Mouse (Mus musculus) hematopoietic stem cell, adult 5-6 weeks (primary cell): Measurements from ENCODE around the gene Zfp369. TPM values are rescaled to one million over a fixed set of nuclear protein-coding genes. Genes with fewer than 3 reads are reported as not detected.
"Not testable (repeated sequence)": the region's sequence is repeated elsewhere in the genome, so short reads cannot be mapped to it uniquely, and the experiment has no call there.

Source experiments
- ATAC-seq, 2 experiments: fragments of 125-278 bp in 1 of 2; replicated peaks in 1 of 2; 2 replicates each; pipeline ENCODE4 v1.8.0; 2016 to 2017; ENCODE audit warnings: inconsistent platforms in 2 of 2, mild to moderate bottlenecking in 2 of 2, moderate number of reproducible peaks in 2 of 2, low read depth in 1 of 2, moderate TSS enrichment in 1 of 2; ENCODE audit not compliant: low FRiP score in 2 of 2, poor library complexity in 2 of 2, severe bottlenecking in 2 of 2, insufficient read depth in 1 of 2, low TSS enrichment in 1 of 2
- total RNA-seq: library from RNA; stranded (forward); fragments of 172-1452, 232-1000 nt; gene quantifications from 2 replicates; pipeline ENCODE4 v1.2.3, GENCODE M21; 2017

Gene Zfp369
- 66.9 and 73.8 TPM in 2 replicates for total RNA-seq

DNA sequence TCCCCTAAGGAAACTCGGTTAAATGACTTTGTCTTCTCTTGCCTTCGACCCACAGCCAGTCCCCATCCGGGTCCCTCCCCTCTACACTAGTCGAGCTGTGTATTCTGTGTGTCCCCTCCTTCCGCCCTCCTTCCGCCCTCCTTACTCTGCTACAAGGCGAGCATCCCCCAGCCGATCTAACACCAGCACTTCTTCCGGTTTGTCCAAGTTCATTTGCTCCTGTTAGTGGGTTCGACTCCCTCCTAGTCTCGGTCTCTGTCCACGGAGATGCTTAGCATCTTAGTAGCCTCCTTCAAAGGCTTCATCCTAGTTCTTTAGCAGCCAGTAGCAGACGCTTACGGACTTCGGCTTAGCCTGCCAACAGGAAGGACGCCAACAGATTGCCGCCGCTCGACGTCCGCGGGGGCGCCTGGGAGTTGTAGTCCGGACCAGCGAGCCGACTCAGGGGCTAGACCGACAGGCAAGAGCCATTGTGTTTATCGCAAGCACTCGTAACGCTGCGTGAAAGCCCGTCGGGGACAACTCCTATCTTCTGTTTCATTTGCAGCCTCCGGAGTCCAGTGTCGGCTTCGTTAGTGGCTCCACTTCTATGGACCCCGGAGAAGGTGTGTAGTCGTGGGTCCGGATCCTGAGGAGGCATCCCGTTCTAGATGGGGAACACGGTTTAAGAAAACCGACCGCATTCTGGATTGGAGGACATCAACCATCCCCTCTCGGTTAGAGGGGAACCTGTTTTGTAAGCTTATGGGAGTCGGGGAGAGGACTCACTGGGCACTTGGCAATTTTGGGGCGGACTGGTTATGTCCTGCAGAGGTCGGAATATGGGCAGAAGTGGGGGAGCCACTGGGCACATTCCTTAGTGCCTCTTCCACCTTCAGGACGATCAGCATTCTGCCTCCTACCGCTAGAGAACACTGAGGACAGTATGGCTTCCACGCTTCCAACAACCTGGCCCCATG lies at the start of gene Zfp369:
Gene Zfp369 (plus strand): TSS at position 432 of the 959 bp plus-strand sequence.
- peak; percentile 98 to 99 for ATAC-seq

DNA sequence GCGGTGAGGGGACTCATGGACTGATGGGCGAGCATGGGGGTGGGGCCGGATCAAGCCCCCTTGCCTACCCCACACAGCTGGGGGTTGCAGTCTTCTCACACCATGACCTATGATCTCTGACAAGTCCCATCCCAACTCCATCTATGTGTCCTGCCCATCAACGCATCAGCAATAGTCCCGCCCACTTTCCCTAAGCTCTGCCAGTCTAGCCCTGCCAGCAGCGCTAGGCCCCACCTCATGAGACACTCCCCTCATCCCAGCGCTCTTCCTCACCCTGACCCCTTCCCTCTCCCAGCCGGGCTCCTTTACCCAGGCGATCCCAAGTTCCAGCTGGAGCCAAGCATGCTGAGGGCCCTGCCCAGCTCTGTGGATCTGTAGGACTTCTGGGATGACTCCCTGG lies 41.4 kb upstream of the Zfp369 start:
- ATAC-seq = no peak

DNA sequence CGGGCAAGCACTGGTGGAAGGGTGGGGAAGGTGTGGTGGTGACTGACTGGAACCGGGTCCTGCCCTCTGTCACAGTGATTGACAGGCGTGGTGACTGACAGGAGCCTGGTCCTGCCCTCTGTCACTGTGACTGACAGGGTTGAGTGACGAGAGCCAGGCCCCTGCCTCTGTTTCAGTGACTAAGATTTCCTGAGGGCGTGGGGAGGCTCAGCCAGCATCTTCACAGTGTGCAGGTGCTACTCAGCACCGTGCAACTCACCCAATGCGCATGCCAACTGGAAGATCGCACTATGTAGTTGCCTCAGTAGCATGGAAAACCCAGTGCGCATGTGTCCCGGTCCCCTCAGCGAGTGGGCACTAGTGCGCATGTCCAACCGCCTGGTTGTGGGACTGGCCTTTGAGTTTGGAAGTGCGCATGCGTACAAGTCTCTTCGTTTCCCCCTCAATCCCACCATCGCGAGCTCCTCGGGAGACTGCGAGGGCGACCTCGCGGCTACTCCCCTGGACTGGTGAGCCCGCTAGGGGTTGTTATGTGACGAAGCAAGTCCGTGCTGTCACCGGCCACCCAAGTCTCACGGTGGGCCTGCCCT lies 38.0 kb upstream of the Zfp369 start:
- peak; percentile 71 to 74 for ATAC-seq

DNA sequence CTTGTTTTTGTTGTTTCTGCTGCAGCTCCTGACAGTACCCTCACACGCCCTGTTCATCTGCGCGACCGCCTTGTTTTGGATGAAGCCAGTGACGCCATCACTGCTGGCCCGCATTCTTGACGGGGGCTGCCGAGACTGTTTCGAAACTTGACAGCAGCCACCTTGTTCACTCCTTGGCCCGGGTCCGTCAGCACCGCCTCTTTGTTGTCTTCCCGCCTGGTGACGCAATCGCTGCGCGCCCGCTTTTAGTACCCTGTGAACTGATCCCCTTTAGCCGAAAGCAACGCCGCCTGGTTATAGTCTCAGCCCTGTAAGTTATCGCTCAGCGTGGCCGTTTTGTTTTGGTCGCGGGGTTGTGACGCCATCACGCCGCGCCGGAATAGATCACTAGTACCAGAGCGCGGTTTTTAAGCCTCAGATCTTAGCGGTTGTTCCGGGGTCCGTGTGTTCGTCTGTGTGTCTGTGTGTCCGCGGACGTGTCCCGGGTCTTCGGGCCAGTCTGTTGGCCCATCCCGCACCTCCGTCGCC lies 37.5 kb upstream of the Zfp369 start:
- peak; percentile 73 to 81 for ATAC-seq

GRCm38 (mm10) chr13:65241627-65242318 lies 36.8 kb upstream of the Zfp369 start:
- peak in 1 of 2 experiments; percentile 3; a peak in 1 of 4 replicates for ATAC-seq

- ATAC-seq = no peak
Measured at GRCm38 (mm10) chr13:65242319-65242787, 36.3 kb upstream of the Zfp369 start.

GRCm38 (mm10) chr13:65243273-65243672 lies 35.3 kb upstream of the Zfp369 start:
- ATAC-seq = no peak

- ATAC-seq = no peak
Measured at GRCm38 (mm10) chr13:65258175-65258954, 20.2 kb upstream of the Zfp369 start.

DNA sequence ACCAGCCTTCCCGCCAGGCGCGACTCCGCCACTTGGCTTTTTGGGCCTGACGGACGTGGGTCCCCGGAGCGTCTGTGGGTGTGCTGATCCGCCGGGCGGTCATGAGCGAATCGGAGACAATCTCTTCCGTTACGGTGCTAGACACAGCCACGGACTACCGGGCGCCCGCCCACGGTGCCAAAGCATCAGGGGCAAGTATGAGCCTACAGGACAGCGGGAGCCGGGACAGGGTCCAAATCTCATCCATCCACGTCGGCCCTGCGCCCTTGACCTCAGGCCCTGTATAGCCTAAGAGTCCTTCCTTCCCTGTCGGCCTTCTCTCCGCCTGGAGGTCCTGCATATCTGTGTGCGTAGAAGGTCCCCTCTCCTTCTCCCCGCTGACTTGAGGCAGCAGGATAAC lies 19.4 kb upstream of the Zfp369 start, which contains the start of gene Gm10775:
Gene Gm10775 (plus strand): TSS at position 301 of the 400 bp plus-strand sequence.
- ATAC-seq = no peak

DNA sequence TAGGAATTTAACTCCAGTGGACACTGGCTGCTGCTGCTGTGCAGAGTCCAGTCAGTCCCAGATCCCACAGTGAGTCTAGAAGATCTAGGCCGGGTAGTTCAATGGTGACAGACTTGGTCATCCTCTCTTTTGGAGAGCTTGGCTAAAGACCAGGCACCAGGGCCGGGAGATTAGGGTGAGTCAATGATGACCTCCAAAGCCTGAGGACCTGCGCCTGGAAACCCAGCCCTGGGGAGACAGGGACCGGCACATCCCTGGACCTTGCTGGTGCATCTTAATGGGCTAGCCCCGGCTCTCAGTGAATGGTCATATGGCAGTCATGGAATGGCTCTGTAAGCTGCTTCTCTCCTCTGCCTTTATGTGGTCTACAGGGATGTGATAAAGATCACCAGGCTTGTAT lies 16.5 kb upstream of the Zfp369 start:
- no peak for ATAC-seq

DNA sequence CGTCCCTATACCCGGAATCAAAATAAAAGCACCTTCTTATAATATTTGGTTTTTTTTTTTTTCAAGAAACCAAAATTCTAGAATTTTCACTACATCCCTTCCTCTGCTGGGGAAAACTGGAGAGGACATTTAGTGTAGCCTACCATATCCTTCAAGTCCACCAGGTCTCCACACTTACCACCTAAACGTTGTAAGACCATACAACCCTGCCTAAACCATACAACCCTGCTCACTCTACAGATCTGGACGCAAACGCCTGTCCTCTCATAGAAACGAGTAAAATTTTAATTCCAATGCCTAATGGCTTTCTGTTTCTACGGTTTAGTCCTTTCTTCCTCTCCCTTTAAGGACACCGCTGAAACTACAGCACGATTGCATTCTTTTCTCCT lies 626 bp upstream of the Zfp369 start:
- ATAC-seq = peak; percentile 6 to 9

GRCm38 (mm10) chr13:65286771-65287170 lies 8.2 kb downstream of the Zfp369 start:
- no peak for ATAC-seq

GRCm38 (mm10) chr13:65296354-65296753 lies 17.7 kb downstream of the Zfp369 start:
- ATAC-seq = no peak

GRCm38 (mm10) chr13:65310849-65311248 lies 32.2 kb downstream of the Zfp369 start:
- not testable (repeated sequence) for ATAC-seq

DNA sequence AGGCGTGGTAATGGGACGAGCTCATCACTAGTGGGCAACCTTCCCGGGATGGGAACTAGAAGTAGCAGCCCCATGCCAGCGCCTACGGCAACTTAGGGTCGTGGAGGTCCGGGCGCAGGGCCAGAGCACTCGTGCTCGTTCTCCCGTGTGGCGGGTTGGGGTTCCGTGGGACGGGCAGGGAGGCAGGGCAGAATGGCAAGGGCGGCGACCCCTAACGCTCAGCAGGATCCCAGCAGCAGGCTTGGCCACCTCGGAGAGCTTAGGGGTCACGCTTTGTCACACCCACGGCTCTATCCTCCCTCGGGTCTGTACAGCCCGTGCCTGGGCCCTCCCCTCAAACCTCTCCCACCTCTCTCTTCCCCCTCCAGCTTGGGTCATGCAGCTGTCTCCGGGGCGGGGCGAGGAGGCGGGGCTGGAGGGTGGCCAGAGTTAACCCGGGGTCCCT lies 32.7 kb downstream of the Zfp369 start:
- ATAC-seq = no peak

DNA sequence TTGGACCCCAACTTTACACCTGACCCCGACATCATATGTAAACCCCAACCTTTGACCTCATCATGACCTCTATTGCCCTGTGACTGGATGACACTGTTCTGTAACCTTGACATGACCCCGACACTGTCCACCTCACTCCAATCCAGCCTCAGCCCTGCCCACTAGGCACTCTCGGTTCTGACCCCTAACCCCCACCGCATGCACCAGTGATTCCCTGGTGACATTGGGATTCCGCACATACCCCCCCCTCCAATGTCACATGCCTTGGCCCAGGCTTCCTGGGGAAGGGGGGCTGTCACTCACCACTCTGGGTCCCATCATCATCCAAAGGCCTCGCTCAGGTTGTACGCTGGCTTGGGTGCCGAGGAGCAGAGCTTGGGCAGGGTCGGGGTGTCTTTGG lies 33.2 kb downstream of the Zfp369 start:
- ATAC-seq = no peak

DNA sequence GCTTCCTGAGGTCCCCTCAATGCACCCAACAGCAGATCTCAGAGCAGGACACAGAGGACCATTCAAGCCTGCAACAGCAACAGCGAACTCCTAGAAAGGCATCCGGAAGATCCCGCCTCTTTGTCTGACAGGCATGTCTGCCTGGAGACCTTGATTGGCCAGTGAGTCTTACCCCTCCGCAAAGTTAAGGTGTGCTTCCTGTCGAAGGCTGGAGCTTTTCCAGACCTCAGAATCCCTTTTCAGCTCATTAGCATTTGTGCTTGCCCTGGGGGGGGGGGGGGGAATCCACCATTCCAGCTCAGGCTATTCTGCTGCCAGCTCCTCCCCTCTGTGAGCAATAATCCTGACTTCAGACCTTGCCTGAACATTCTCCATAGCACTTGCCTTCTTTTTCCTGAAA lies 69.9 kb downstream of the Zfp369 start:
- ATAC-seq = not testable (repeated sequence)
